8 mouse cellular contexts compared by ENCODE assay signal in the genomic region with DNA sequence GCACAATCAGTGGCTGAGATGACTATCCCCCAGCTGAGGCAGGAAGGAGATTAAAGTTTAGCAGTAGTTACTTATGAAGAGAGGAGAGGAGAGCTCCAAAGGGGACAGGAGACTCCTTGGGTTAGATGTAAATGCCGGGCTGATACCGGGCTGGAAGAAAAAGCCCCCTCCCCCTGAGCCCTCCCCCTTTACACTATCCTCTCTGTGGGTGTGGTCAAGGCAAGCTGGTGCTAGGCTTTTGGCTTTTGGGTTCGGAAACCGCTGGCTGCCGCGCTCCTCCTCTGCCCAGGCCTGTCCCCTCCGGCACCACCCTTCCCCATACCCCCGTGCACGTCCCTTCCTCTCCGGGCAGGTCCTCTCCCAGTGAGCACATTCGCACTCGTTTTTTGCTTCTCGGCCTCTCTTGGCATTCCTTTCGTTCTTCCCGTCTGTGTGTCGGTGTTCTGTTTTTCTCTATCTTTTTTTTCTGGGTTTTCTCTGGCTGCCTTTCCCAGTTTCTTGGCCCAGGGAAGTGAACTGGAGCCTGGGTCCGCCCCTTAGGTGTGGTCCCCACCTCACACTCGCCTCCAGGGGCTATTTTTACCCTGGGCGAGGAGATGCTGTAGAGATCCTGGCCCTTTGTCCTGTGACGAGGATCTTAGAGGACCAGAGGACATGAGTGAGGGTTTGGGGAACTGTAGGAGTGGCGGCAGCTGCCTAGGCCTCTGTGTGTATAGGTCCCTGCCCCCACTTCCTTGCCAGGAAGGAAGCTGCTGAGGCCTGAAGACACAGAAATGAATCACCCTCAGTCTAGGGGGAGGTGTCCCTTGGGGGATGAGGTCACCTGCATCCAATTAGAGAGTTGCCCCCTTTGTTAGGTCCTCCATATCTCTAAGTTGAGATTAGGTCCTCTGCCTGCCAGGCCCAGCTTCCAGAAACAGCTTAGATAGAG. TPM values are rescaled to one million over a fixed set of nuclear protein-coding genes. Genes with fewer than 3 reads are reported as not detected.
DNase-seq lines count a peak whose midpoint lies in the region; TF ChIP-seq lines count a peak whose summit lies in the region.

No protein-coding gene starts in this region.

- TF ChIP-seq POLR2A in bone marrow, adult 2 months (IDR thresholded peaks at IDR 0.05; ENCODE audit: borderline replicate concordance, control insufficient read depth, low read depth, low read length) = peak; percentile 71

- intact Hi-C loops in heart, postnatal 10 days (cut with DNase I) = no loop called here

- H3K27ac ChIP-seq in bone marrow, adult 2 months (ENCODE audit: control insufficient read depth, insufficient read depth, low read depth, low read length, poor library complexity) = peak overlapping the region; percentile 98
- peak overlapping the region; percentile 97 for H3K27ac ChIP-seq in midbrain, embryonic 10.5 days (replicated peaks)

- H3K27me3 ChIP-seq in erythroblast, embryonic 14.5 days (ENCODE audit: control insufficient read depth) = no peaks in the 10 kb centered on the region
- no peaks in the 10 kb centered on the region for H3K27me3 ChIP-seq in midbrain, embryonic 10.5 days (ENCODE audit: low read depth, poor library complexity, severe bottlenecking)

- TF ChIP-seq CTCF in bone marrow, adult 2 months (IDR thresholded peaks at IDR 0.05; ENCODE audit: control insufficient read depth, insufficient read depth, low read length) = no peak

- peak overlapping the region; percentile 89 for H3K4me3 ChIP-seq in bone marrow, adult 2 months (replicated peaks; ENCODE audit: control insufficient read depth, low read depth, low read length)
- H3K4me3 ChIP-seq in erythroblast, embryonic 14.5 days (replicated peaks) = peak overlapping the region; percentile 82
- H3K4me3 ChIP-seq in midbrain, embryonic 10.5 days = peak overlapping the region; percentile 70

- peaks cover 39% of the 10 kb centered on the region for H3K36me3 ChIP-seq in erythroblast, embryonic 14.5 days (ENCODE audit: control insufficient read depth)
- peaks cover 43% of the 10 kb centered on the region for H3K36me3 ChIP-seq in midbrain, embryonic 10.5 days

- WGBS in bone marrow, adult 2 months = 2% methylated on average over 21 of the region's 21 CpGs
- under 1% methylated on average over 21 of the region's 21 CpGs for WGBS in midbrain, embryonic 10.5 days

- H3K9me3 ChIP-seq in erythroblast, embryonic 14.5 days (ENCODE audit: control insufficient read depth, low read length) = no peaks in the 10 kb centered on the region
- no peaks in the 10 kb centered on the region; the same call in 1 of the 2 replicates for H3K9me3 ChIP-seq in midbrain, embryonic 10.5 days (replicated peaks)

- H3K4me1 ChIP-seq in bone marrow, adult 2 months (ENCODE audit: control insufficient read depth, insufficient read depth, low read length) = peaks cover 5% of the 10 kb centered on the region; the same call in 1 of the 2 replicates
- peaks cover 77% of the 10 kb centered on the region for H3K4me1 ChIP-seq in erythroblast, embryonic 14.5 days (ENCODE audit: control insufficient read depth)
- peaks cover 67% of the 10 kb centered on the region for H3K4me1 ChIP-seq in midbrain, embryonic 10.5 days

- DNase-seq in ES-CJ7 (ENCODE audit: low read depth, low spot score) = peak; percentile 83
- peak; percentile 90 to 91 for DNase-seq in heart, postnatal 10 days
- DNase-seq in kidney, postnatal 4 days = peak; percentile 78 to 87
- peak; percentile 70 for DNase-seq in midbrain, embryonic 10.5 days (ENCODE audit: low spot score)
- DNase-seq in spleen, postnatal 4 days (ENCODE audit: low spot score in 2 of 2) = peak; percentile 70 to 85
- DNase-seq in left cerebral cortex, adult 8-10 months (ENCODE audit: low spot score in 2 of 2) = no peak

RNA-seq across cellular contexts. Expression of a gene that starts 1.7 kb away (rescaled TPM):
- 76.2 and 141 TPM in 2 replicates for polyA plus RNA-seq in bone marrow, adult 2 months (2011; ENCODE audit: insufficient read depth, insufficient read length, low replicate concordance, missing spikeins)
- polyA plus RNA-seq in erythroblast, embryonic 14.5 days (2012) = 5.1 and 6.0 TPM in 2 replicates
- 100 to 1,000 TPM; 115 to 118 TPM for total RNA-seq in heart, postnatal 10 days (2021)
- polyA plus RNA-seq in midbrain, embryonic 10.5 days (2016; fragmentation: Nextera tagmentation; extraction: Ambion mirVana) = 216 and 217 TPM in 2 replicates
- total RNA-seq in left cerebral cortex, adult 8-10 months (2022) = 10 to 100 TPM; 10.2 to 18.3 (median 11.8) TPM

RNA-seq across cellular contexts. Expression of a gene that starts 4.9 kb away (rescaled TPM):
- polyA plus RNA-seq in bone marrow, adult 2 months (2011; ENCODE audit: insufficient read depth, insufficient read length, low replicate concordance, missing spikeins) = 12.1 and 17.2 TPM in 2 replicates
- 0.90 and 1.3 TPM in 2 replicates for polyA plus RNA-seq in erythroblast, embryonic 14.5 days (2012)
- total RNA-seq in heart, postnatal 10 days (2021) = 1 to 10 TPM; 2.0 TPM
- polyA plus RNA-seq in midbrain, embryonic 10.5 days (2016; fragmentation: Nextera tagmentation; extraction: Ambion mirVana) = 5.4 and 6.3 TPM in 2 replicates
- 1 to 10 TPM in 1 of 4 experiments, under 1 TPM in 2, not detected in 1; 0.34 to 1.2 (median 0.78) TPM for total RNA-seq in left cerebral cortex, adult 8-10 months (2022)

RNA-seq across cellular contexts. Expression of a gene that starts 7.4 kb away (rescaled TPM):
- polyA plus RNA-seq in bone marrow, adult 2 months (2011; ENCODE audit: insufficient read depth, insufficient read length, low replicate concordance, missing spikeins) = 12.5 and 15.2 TPM in 2 replicates
- 0.78 and 0.92 TPM in 2 replicates for polyA plus RNA-seq in erythroblast, embryonic 14.5 days (2012)
- 10 to 100 TPM; 84.5 to 86.1 TPM for total RNA-seq in heart, postnatal 10 days (2021)
- polyA plus RNA-seq in midbrain, embryonic 10.5 days (2016; fragmentation: Nextera tagmentation; extraction: Ambion mirVana) = 527 and 597 TPM in 2 replicates
- total RNA-seq in left cerebral cortex, adult 8-10 months (2022) = 10 to 100 TPM; 13.1 to 20.2 (median 14.8) TPM

RNA-seq across cellular contexts. Expression of a gene that starts 13.8 kb away (rescaled TPM):
- polyA plus RNA-seq in bone marrow, adult 2 months (2011; ENCODE audit: insufficient read depth, insufficient read length, low replicate concordance, missing spikeins) = 1.6 and 1.7 TPM in 2 replicates
- polyA plus RNA-seq in erythroblast, embryonic 14.5 days (2012) = not detected in 2 replicates
- not detected for total RNA-seq in heart, postnatal 10 days (2021)
- 0.17 TPM in 2 replicates for polyA plus RNA-seq in midbrain, embryonic 10.5 days (2016; fragmentation: Nextera tagmentation; extraction: Ambion mirVana)
- total RNA-seq in left cerebral cortex, adult 8-10 months (2022) = not detected

RNA-seq across cellular contexts. Expression of a gene that starts 14.6 kb away (rescaled TPM):
- polyA plus RNA-seq in bone marrow, adult 2 months (2011; ENCODE audit: insufficient read depth, insufficient read length, low replicate concordance, missing spikeins) = 16.5 and 35.6 TPM in 2 replicates
- polyA plus RNA-seq in erythroblast, embryonic 14.5 days (2012) = 0.05 TPM in 1 of 2 replicates, not detected in the other
- total RNA-seq in heart, postnatal 10 days (2021) = under 1 TPM; 0.55 to 0.77 TPM
- polyA plus RNA-seq in midbrain, embryonic 10.5 days (2016; fragmentation: Nextera tagmentation; extraction: Ambion mirVana) = 1.3 TPM in 2 replicates
- under 1 TPM in 1 of 4 experiments, not detected in 3; 0.15 TPM for total RNA-seq in left cerebral cortex, adult 8-10 months (2022)

Comparison
In these comparisons a context has a peak if more than half of its experiments do, and no peak if none do; other contexts are left out.
1. DNase-seq: peak in ES-CJ7 (single experiment), heart, postnatal 10 days (2 of 2), kidney, postnatal 4 days (2 of 2), midbrain, embryonic 10.5 days (single experiment) and spleen, postnatal 4 days (2 of 2); none in left cerebral cortex, adult 8-10 months (0 of 2).
2. RNA of a gene that starts 1.7 kb away (polyA plus RNA-seq): 216 to 217 TPM in midbrain, embryonic 10.5 days and 76.2 to 141 TPM in bone marrow, adult 2 months; 5.1 to 6.0 TPM in erythroblast, embryonic 14.5 days; every median in the first group is over 10 times any median in the second.
3. RNA of a gene that starts 7.4 kb away (polyA plus RNA-seq): 527 to 597 TPM in midbrain, embryonic 10.5 days; 12.5 to 15.2 TPM in bone marrow, adult 2 months and 0.78 to 0.92 TPM in erythroblast, embryonic 14.5 days; every median in the first group is over 10 times any median in the second.
4. Peak in every context shown above with its lines, with median percentiles within 50 percentile points of each other: H3K4me3 ChIP-seq.